Mouse (Mus musculus) MEL (cell line): ENCODE measurements at regions not wholly inside any gene's neighbourhood (a gene's known extent, or its start where the extent isn't known, plus 50 kb on each side); places are given as distances from the start of the nearest gene placed in this dataset.

ENCODE experiments used
- BHLHE40 ChIP-seq: IDR thresholded peaks from 2 replicates; pipeline ENCODE4 v1.6.1; 2012; ENCODE audit warnings: low read depth, mild to moderate bottlenecking, inconsistent platforms, low read length, improper control_type of control experiment, borderline replicate concordance
- CTCF ChIP-seq, 3 experiments: IDR thresholded peaks in 2 of 3; conservative IDR thresholded peaks in 1 of 3; 2 replicates each; pipeline ENCODE4 v1.5.1; 2011 to 2012; ENCODE audit warnings: low read length in 3 of 3, low read depth in 2 of 3, mild to moderate bottlenecking in 2 of 3, improper control_type of control experiment in 1 of 3, inconsistent platforms in 1 of 3, mixed read lengths in 1 of 3, moderate library complexity in 1 of 3; ENCODE audit not compliant: control insufficient read depth in 1 of 3, insufficient read depth in 1 of 3, poor library complexity in 1 of 3, severe bottlenecking in 1 of 3
- E2F4 ChIP-seq: IDR thresholded peaks from 2 replicates; pipeline ENCODE4 v1.6.1; 2011; ENCODE audit warnings: low read depth, low read length, improper control_type of control experiment, borderline replicate concordance
- GABPA ChIP-seq: IDR thresholded peaks from 2 replicates; pipeline ENCODE4 v1.6.1; 2012; ENCODE audit warnings: low read depth, mild to moderate bottlenecking, inconsistent platforms, low read length, improper control_type of control experiment, moderate library complexity
- GATA1 ChIP-seq: IDR thresholded peaks from 2 replicates; pipeline ENCODE4 v1.6.1; 2011; ENCODE audit warnings: low read depth, low read length, improper control_type of control experiment
- NELFE ChIP-seq: IDR thresholded peaks from 2 replicates; pipeline ENCODE4 v1.6.1; 2011; ENCODE audit warnings: low read depth, low read length, improper control_type of control experiment
- POLR2A ChIP-seq, 2 experiments: IDR thresholded peaks; 2 replicates each; pipeline ENCODE4 v1.6.1; 2011 to 2012; ENCODE audit warnings: low read length in 2 of 2, mild to moderate bottlenecking in 2 of 2, control low read depth in 1 of 2, improper control_type of control experiment in 1 of 2, low read depth in 1 of 2, moderate library complexity in 1 of 2; ENCODE audit not compliant: control insufficient read depth in 1 of 2, insufficient read depth in 1 of 2, poor library complexity in 1 of 2
- POLR2AphosphoS5 ChIP-seq: IDR thresholded peaks from 2 replicates; pipeline ENCODE4 v1.6.1; 2012; ENCODE audit warnings: low read depth, borderline replicate concordance, mild to moderate bottlenecking, inconsistent platforms, low read length, moderate library complexity, mixed read lengths
- TBP ChIP-seq: IDR thresholded peaks from 2 replicates; pipeline ENCODE4 v1.8.0; 2011; ENCODE audit warnings: low read depth, low read length, improper control_type of control experiment
- ZKSCAN1 ChIP-seq: IDR thresholded peaks from 2 replicates; pipeline ENCODE4 v1.6.1; 2012; ENCODE audit warnings: low read depth, mild to moderate bottlenecking, inconsistent platforms, low read length, improper control_type of control experiment, moderate library complexity

DNA sequence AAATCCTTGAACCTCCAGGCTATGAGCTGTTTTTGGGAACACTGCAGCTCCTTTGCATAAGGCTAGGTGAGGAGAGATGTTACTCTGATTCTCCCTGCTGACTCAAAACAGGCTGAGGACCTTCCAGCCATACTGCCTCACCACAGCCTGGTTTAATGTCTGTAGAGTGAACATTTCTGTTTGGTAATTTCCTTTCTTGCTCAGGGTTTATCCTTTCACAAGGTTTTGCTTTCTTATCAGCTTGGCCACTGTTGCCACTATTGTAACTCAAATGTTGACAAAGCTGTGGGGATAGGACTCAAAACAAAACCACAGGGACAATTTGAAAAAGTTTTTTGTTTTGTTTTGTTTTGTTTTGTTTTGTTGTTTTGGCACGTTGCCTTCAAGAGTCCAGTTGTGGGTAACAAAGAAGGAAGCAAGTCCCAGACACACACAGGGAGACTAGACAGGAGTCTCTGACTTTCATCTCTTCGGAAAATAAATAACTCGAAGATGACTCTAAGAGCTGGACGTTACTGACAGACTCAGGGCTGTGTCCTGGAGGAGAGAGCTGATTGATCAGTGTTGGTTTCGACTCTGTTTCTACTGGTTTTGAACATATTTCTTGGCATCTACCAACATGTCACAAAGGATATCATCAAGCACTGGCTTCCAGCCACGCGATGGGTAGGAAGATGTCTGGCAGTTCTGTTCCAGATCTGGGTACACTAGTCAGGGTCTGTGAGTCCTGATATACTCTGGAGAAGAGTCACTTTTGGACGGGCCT lies 268.9 kb upstream of the Arglu1 start:
- TF ChIP-seq POLR2A (IDR thresholded peaks at IDR 0.05; ENCODE audit: control insufficient read depth in 1 of 2, insufficient read depth in 1 of 2, low read depth in 1 of 2, low read length in 2 of 2, poor library complexity in 1 of 2) (no peak), TBP (no peak), BHLHE40 (no peak), E2F4 (no peak), GABPA (no peak), POLR2AphosphoS5 (no peak), ZKSCAN1 (no peak), NELFE (no peak), GATA1 (no peak), CTCF (IDR thresholded peaks at IDR 0.05 in 2 of 3, conservative IDR thresholded peaks at IDR 0.05 in 1 of 3; ENCODE audit: control insufficient read depth in 1 of 3, insufficient read depth in 1 of 3, low read depth in 2 of 3, low read length in 3 of 3, poor library complexity in 1 of 3, severe bottlenecking in 1 of 3) (no peak)
